Mouse (Mus musculus): ENCODE data around the gene Foxg1. TPM values are rescaled to one million over a fixed set of nuclear protein-coding genes. Genes with fewer than 3 reads are reported as not detected.

Foxg1 gene
- total and polyA plus RNA-seq, 2 experiments from 2014 or later = 50.8 to 79.4 TPM

DNA sequence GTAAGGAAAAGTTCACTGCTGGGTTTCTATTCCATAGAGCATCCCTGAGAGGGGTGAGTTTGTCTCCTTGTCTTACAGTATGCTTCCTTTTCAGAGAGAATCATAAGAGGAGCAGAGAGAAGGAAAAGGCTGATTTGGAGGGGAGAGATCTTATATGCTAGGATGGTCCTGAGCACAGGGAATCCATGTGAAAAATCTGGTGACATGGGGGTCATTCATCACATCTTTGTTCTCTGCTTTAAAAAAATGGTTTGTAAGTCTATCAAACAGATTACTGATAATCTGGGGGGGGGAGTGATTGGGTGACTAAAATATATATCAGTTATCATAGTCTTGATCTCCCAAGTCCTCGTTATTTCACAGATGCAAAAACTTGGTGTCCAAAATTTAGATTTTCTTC is 14.3 kb downstream of the Foxg1 start:
- Histone ChIP-seq H3K27ac (ENCODE audit: low read depth, low read length) (peak overlapping the region; percentile 80), H3K4me1 (ENCODE audit: insufficient read depth) (peaks cover 8% of the 10 kb centered on the region; the same call in 1 of the 2 replicates), H3K27me3 (ENCODE audit: insufficient read depth, low read length) (no peaks in the 10 kb centered on the region), H3K36me3 (ENCODE audit: insufficient read depth) (peaks cover 8% of the 10 kb centered on the region; the same call in 1 of the 2 replicates), H3K4me3 (ENCODE audit: low read depth, low read length) (peak overlapping the region; percentile 17; the same call in 1 of the 2 replicates), H3K9ac (peak overlapping the region; percentile 60), H3K4me2 (ENCODE audit: low read depth) (peak overlapping the region; percentile 44), H3K9me3 (ENCODE audit: low read length) (no peaks in the 10 kb centered on the region)
- TF ChIP-seq CTCF (IDR thresholded peaks at IDR 0.05; ENCODE audit: low read depth) = no peak
- ATAC-seq (no peak), DNase-seq (peak; percentile 55)
- WGBS = 39% methylated on average over 1 of the region's 1 CpGs

DNA sequence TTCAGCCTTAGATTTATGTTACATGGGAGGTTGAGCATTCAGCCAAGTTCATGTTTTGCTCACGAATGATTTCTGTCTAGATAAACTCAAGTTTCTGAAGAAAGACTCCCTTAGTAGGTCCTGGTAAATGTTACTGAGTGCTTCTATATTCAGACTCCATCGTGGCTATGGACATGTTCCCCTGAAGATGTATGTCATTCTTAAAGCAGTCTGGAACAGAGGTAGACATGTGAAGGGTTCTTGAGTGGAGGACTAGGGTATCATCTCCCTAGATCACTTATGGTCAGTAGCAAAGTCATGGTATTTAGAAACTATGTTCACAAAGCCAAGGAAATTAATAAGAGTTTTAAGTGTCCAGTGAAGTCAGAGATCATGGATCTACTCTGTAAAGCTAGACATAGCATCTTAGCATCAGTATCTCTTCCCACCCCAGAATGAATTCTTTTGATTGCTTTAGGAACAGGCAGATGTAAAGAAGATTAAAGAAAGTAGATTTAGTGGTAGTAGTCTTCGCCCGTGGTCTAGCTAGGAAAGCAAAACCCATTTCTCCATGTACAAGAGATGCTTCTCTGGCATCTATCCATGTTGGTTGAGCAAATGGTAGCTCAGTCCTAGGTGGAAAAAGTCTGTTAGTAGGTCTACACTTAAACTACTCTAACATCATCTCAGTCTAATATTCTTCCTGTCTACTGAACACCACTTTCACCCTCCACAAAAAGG is 15.1 kb downstream of the Foxg1 start:
- H3K4me2 ChIP-seq (ENCODE audit: low read depth) = peak overlapping the region; percentile 26
- peaks cover 9% of the 10 kb centered on the region; the same call in 1 of the 2 replicates for H3K4me1 ChIP-seq (ENCODE audit: insufficient read depth)
- peak; percentile 76 for DNase-seq
- no peak for TF ChIP-seq CTCF (IDR thresholded peaks at IDR 0.05; ENCODE audit: low read depth)
- 11% methylated on average over 4 of the region's 4 CpGs for WGBS
- ATAC-seq = no peak
- H3K9ac ChIP-seq = peak overlapping the region; percentile 46
- no peaks in the 10 kb centered on the region for H3K27me3 ChIP-seq (ENCODE audit: insufficient read depth, low read length)
- H3K36me3 ChIP-seq (ENCODE audit: insufficient read depth) = 0 out of 2 replicates have a peak, but pooled peaks cover 8% of the 10 kb centered on the region
- H3K27ac ChIP-seq (ENCODE audit: low read depth, low read length) = peak overlapping the region; percentile 81
- H3K9me3 ChIP-seq (ENCODE audit: low read length) = no peaks in the 10 kb centered on the region
- 0 out of 2 replicates have a peak overlapping the region, but pooled peaks have one; percentile 1 for H3K4me3 ChIP-seq (ENCODE audit: low read depth, low read length)

DNA sequence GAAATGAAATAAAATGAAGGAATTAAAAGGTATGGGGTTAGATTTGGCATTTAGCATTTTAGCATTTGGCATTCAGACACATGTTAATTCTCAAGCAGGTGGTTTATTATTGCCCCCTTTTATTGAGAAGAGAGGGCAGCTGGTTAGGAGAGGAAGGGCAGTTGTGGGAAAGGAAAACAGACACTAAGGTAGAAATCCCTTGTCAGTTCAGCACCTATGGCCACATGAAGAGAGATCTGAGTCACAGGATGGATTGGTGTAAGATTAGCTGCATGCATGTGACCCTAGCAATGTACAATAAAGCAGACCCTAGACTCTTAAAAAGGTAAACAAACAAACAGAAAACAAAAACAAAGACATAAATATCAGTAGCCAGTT is 15.7 kb downstream of the Foxg1 start:
- no peaks in the 10 kb centered on the region for H3K27me3 ChIP-seq (ENCODE audit: insufficient read depth, low read length)
- peak; percentile 71 for DNase-seq
- TF ChIP-seq CTCF (IDR thresholded peaks at IDR 0.05; ENCODE audit: low read depth) = no peak
- H3K4me2 ChIP-seq (ENCODE audit: low read depth) = peak overlapping the region; percentile 26
- no peak overlapping the region for H3K4me3 ChIP-seq (ENCODE audit: low read depth, low read length)
- H3K4me1 ChIP-seq (ENCODE audit: insufficient read depth) = peaks cover 9% of the 10 kb centered on the region; the same call in 1 of the 2 replicates
- H3K9ac ChIP-seq = peak overlapping the region; percentile 46
- H3K27ac ChIP-seq (ENCODE audit: low read depth, low read length) = peak overlapping the region; percentile 81
- H3K9me3 ChIP-seq (ENCODE audit: low read length) = no peaks in the 10 kb centered on the region
- no peak for ATAC-seq
- H3K36me3 ChIP-seq (ENCODE audit: insufficient read depth) = 0 out of 2 replicates have a peak, but pooled peaks cover 8% of the 10 kb centered on the region

DNA sequence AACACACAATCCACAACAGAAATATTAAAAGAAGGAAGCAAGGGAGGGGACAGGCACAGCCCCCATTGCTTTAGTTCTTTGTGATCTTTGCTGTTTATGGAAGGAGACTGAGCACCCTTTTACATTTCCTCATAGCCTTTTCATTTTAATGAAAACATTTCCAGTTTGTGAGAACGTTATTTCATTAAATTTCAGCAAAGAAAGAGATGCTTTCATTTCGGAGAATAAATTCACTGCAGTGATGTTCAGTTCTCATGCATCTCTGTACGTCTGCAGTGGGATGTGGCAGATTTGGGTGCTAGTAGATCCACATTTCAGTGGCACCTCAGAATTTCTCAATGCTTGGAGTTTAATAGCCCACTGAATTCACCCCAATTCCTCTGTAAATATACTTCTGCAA is 16.2 kb downstream of the Foxg1 start:
- no peak for TF ChIP-seq CTCF (IDR thresholded peaks at IDR 0.05; ENCODE audit: low read depth)
- Histone ChIP-seq H3K36me3 (ENCODE audit: insufficient read depth) (0 out of 2 replicates have a peak, but pooled peaks cover 8% of the 10 kb centered on the region), H3K4me1 (ENCODE audit: insufficient read depth) (peaks cover 9% of the 10 kb centered on the region; the same call in 1 of the 2 replicates), H3K4me3 (ENCODE audit: low read depth, low read length) (no peak overlapping the region), H3K27ac (ENCODE audit: low read depth, low read length) (peak overlapping the region; percentile 81), H3K9me3 (ENCODE audit: low read length) (no peaks in the 10 kb centered on the region), H3K4me2 (ENCODE audit: low read depth) (peak overlapping the region; percentile 26; the same call in 1 of the 2 replicates), H3K27me3 (ENCODE audit: insufficient read depth, low read length) (no peaks in the 10 kb centered on the region), H3K9ac (peak overlapping the region; percentile 46)
- ATAC-seq (no peak), DNase-seq (peak; percentile 73)
- 3% methylated on average over 3 of the region's 3 CpGs for WGBS

DNA sequence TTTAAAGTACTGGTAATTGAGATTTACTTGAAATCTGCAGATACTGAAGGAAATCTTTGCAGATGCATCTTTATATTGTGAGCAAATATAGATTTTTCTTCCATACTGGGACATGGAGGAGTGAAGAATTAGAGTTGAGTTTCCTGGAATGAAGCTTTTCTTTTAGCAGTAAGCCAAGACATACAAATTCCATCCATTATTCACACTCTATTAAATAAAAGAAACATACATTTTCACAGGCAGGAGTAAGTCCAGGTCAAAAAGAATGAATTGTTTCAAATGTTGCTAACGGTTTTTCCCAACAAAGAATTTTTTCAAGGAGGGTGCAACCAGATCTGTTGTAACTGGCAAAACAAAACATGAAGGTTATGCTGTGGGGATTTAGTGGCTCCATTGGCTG is 17.2 kb downstream of the Foxg1 start:
- Histone ChIP-seq H3K9me3 (ENCODE audit: low read length) (no peaks in the 10 kb centered on the region), H3K27ac (ENCODE audit: low read depth, low read length) (peak overlapping the region; percentile 99), H3K27me3 (ENCODE audit: insufficient read depth, low read length) (no peaks in the 10 kb centered on the region), H3K36me3 (ENCODE audit: insufficient read depth) (0 out of 2 replicates have a peak, but pooled peaks cover 8% of the 10 kb centered on the region), H3K4me3 (ENCODE audit: low read depth, low read length) (peak overlapping the region; percentile 44; the same call in 1 of the 2 replicates), H3K4me2 (ENCODE audit: low read depth) (peak overlapping the region; percentile 98), H3K4me1 (ENCODE audit: insufficient read depth) (peaks cover 9% of the 10 kb centered on the region; the same call in 1 of the 2 replicates), H3K9ac (peak overlapping the region; percentile 78)
- no peak for TF ChIP-seq CTCF (IDR thresholded peaks at IDR 0.05; ENCODE audit: low read depth)
- 7% methylated on average over 1 of the region's 1 CpGs for WGBS
- DNase-seq (no peak), ATAC-seq (no peak)

DNA sequence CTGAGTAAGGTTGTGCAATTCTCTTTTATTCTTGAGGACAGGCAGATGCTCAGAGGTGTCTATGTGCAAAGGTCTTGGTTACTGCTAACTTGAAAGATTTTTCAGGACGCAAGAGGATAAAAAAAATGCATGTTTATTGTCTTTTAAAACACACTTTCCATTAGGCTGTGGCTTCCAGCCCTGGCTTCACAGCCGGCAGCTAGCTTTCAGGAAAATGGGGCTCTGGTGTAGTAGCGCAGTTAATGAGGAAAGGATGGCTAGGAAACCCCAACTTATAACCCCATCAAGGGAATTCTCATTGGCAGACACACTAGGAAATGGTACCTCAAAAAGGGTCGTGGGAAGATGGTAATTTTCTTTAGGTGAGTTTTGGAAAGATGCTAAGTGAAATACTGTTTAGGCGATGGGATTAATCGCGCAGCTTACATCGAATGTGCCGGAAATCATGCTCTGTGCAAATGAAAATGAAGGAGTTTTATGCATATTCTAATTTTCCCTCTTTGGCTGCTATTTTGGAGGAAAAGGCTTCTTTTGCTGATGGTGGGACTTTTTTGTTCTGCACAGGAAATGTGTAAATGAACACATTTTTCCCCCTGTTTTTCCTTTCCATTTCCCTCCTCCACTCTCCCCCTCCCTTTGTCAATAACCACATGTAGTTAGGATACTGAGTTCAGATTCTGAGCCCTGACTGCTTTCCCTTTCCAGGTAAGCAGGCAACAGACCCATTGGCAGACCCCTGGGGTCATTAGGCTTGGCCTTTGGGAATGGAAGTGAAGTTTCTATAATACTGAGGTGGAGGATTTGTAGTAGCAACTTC is 17.8 kb downstream of the Foxg1 start:
- H3K4me3 ChIP-seq (ENCODE audit: low read depth, low read length) = peak overlapping the region; percentile 44
- H3K9ac ChIP-seq = peak overlapping the region; percentile 78
- no peak for TF ChIP-seq CTCF (IDR thresholded peaks at IDR 0.05; ENCODE audit: low read depth)
- ATAC-seq (peak; percentile 32), DNase-seq (peak; percentile 83)
- 0 out of 2 replicates have a peak, but pooled peaks cover 5% of the 10 kb centered on the region for H3K36me3 ChIP-seq (ENCODE audit: insufficient read depth)
- WGBS = 4% methylated on average over 9 of the region's 9 CpGs
- H3K27ac ChIP-seq (ENCODE audit: low read depth, low read length) = peak overlapping the region; percentile 99
- H3K4me2 ChIP-seq (ENCODE audit: low read depth) = peak overlapping the region; percentile 98
- peaks cover 9% of the 10 kb centered on the region; the same call in 1 of the 2 replicates for H3K4me1 ChIP-seq (ENCODE audit: insufficient read depth)
- H3K9me3 ChIP-seq (ENCODE audit: low read length) = no peaks in the 10 kb centered on the region
- H3K27me3 ChIP-seq (ENCODE audit: insufficient read depth, low read length) = no peaks in the 10 kb centered on the region

All from forebrain, postnatal 0 days (tissue).